Mouse (Mus musculus) MN1 (cell line): ENCODE results near the gene Lcmt2.
A peak's percentile ranks its signal among the peaks of the same experiment; 100 is the strongest.

ENCODE experiments used
- DNase-seq: peaks from one replicate; pipeline ENCODE4 v3.0.0-alpha.2; 2016; ENCODE audit warnings: low spot score

Gene Lcmt2

GRCm38 (mm10) chr2:121115418-121115817 lies 25.0 kb downstream of the Lcmt2 start:
- DNase-seq = no peak

GRCm38 (mm10) chr2:121109695-121110094 lies 30.8 kb downstream of the Lcmt2 start, which contains the start of gene Tgm7:
Gene Tgm7 (minus strand): TSS chr2:121109795.
- DNase-seq = no peak

- no peak for DNase-seq
Measured at GRCm38 (mm10) chr2:121105940-121106339, 34.5 kb downstream of the Lcmt2 start.

GRCm38 (mm10) chr2:121102051-121102450 lies 38.4 kb downstream of the Lcmt2 start:
- DNase-seq = peak; percentile 77

GRCm38 (mm10) chr2:121089751-121090150 lies 50.7 kb downstream of the Lcmt2 start:
- DNase-seq = no peak

- no peak for DNase-seq
Measured at GRCm38 (mm10) chr2:121088507-121088906, 51.9 kb downstream of the Lcmt2 start.

- DNase-seq = peak; percentile 50
Measured at GRCm38 (mm10) chr2:121085480-121086185, 54.8 kb downstream of the Lcmt2 start, which contains the start of gene Tgm5. Gene Tgm5 (minus strand): TSS chr2:121085841.

- no peak for DNase-seq
Measured at GRCm38 (mm10) chr2:121082626-121083025, 57.8 kb downstream of the Lcmt2 start.
